Mouse (Mus musculus): ENCODE data around the gene Sptbn4. TPM values are rescaled to one million over a fixed set of nuclear protein-coding genes. Genes with fewer than 3 reads are reported as not detected.

Gene Sptbn4
- polyA plus RNA-seq, 1 experiment from 2014 or later = 0.44 TPM

DNA sequence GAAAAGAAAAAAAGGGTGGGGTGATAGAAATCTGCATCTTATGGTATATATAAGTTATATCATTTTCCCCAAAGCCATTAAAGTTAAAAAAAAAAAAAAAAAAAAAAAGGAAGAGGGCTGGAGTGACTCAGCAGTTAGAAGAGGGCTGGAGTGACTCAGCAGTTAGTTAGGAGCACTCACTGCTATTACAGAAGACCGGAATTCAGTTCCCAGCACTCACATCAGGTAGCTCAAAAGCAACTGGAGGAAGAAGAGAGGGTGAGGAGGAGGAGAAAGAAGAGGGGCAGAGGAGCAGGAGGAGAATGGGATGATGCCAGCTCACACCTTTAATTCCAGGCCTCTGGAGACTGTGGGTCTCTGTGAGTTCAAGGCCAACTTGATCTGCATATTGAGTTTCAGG lies 64.3 kb downstream of the Sptbn4 start:
- H3K4me3 ChIP-seq (ENCODE audit: low read length) = no peak overlapping the region

DNA sequence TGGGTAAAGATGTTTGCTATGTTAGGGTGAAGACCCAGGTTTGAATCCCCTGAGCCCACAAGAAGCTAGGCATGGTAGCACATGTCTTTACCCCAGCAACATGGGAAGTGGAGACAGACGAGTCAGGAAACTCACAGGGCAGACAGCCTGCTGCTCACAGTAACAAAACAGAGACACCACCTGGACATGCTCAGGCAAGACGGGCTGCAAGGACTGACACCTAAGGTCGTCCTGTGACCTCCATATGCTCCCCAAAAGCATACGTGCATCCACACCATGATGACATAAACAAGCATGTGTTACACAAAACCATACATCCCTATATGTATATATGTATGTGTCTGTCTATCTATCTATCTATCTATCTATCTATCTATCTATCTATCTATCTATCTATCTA lies 65.9 kb downstream of the Sptbn4 start:
- H3K36me3 ChIP-seq (ENCODE audit: control insufficient read depth, insufficient read depth, low read length) = no peaks in the 10 kb centered on the region
- no peak overlapping the region for H3K4me3 ChIP-seq (ENCODE audit: low read length)
- 45% methylated on average over 4 of the region's 4 CpGs for WGBS
- 0 out of 2 replicates have a peak, but pooled peaks cover under 1% of the 10 kb centered on the region for H3K27me3 ChIP-seq (replicated peaks; ENCODE audit: control insufficient read depth, insufficient read depth, low read length)
- H3K9ac ChIP-seq (ENCODE audit: low read depth, low read length) = no peak overlapping the region
- peaks cover under 1% of the 10 kb centered on the region; the same call in 1 of the 2 replicates for H3K9me3 ChIP-seq (ENCODE audit: control insufficient read depth, low read length)
- no peak for ATAC-seq
- no peak overlapping the region for H3K27ac ChIP-seq (ENCODE audit: low read length)
- H3K4me1 ChIP-seq (ENCODE audit: control insufficient read depth, insufficient read depth, low read length) = no peaks in the 10 kb centered on the region
- no peak overlapping the region for H3K4me2 ChIP-seq (ENCODE audit: low read depth, low read length)

More for the DNA sequence above, 64.3 kb downstream of the Sptbn4 start:
- no peaks in the 10 kb centered on the region for H3K27me3 ChIP-seq (replicated peaks; ENCODE audit: control insufficient read depth, insufficient read depth, low read length)
- ATAC-seq = no peak
- 88% methylated on average over 1 of the region's 1 CpGs for WGBS
- no peak overlapping the region for H3K4me2 ChIP-seq (ENCODE audit: low read depth, low read length)
- H3K4me1 ChIP-seq (ENCODE audit: control insufficient read depth, insufficient read depth, low read length) = no peaks in the 10 kb centered on the region
- H3K36me3 ChIP-seq (ENCODE audit: control insufficient read depth, insufficient read depth, low read length) = no peaks in the 10 kb centered on the region
- no peaks in the 10 kb centered on the region for H3K9me3 ChIP-seq (ENCODE audit: control insufficient read depth, low read length)
- H3K27ac ChIP-seq (ENCODE audit: low read length) = no peak overlapping the region
- H3K9ac ChIP-seq (ENCODE audit: low read depth, low read length) = no peak overlapping the region

DNA sequence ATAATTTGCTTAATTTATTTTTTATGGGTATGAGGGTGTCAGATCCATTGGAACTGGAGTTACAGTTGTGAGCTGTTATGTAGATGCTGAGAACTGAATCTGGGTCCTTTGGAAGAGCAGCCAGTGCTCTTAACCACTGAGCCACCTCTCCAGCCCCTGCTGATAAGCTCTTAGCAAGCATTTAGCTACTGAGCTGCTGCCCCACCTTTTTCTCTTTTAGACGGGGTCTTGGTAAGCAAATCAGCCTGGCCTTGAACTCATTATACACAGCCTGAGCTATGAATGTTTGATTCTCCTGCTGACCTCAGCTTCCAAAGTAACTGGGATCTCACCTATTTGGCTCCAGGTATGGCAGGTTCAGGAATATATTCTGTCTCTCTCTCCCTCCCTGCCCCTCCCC lies 66.5 kb downstream of the Sptbn4 start:
- Histone ChIP-seq H3K9ac (ENCODE audit: low read depth, low read length) (no peak overlapping the region), H3K4me3 (ENCODE audit: low read length) (no peak overlapping the region), H3K36me3 (ENCODE audit: control insufficient read depth, insufficient read depth, low read length) (no peaks in the 10 kb centered on the region), H3K27ac (ENCODE audit: low read length) (no peak overlapping the region), H3K9me3 (ENCODE audit: control insufficient read depth, low read length) (peaks cover 2% of the 10 kb centered on the region; the same call in 1 of the 2 replicates), H3K4me2 (ENCODE audit: low read depth, low read length) (no peak overlapping the region), H3K4me1 (ENCODE audit: control insufficient read depth, insufficient read depth, low read length) (no peaks in the 10 kb centered on the region), H3K27me3 (replicated peaks; ENCODE audit: control insufficient read depth, insufficient read depth, low read length) (peaks cover 5% of the 10 kb centered on the region; the same call in 1 of the 2 replicates)
- WGBS = 46% methylated on average over 1 of the region's 1 CpGs
- ATAC-seq = no peak

- Histone ChIP-seq H3K4me1 (ENCODE audit: control insufficient read depth, insufficient read depth, low read length) (no peaks in the 10 kb centered on the region), H3K27me3 (replicated peaks; ENCODE audit: control insufficient read depth, insufficient read depth, low read length) (peaks cover 13% of the 10 kb centered on the region; the same call in 1 of the 2 replicates), H3K4me2 (ENCODE audit: low read depth, low read length) (no peak overlapping the region), H3K4me3 (ENCODE audit: low read length) (no peak overlapping the region), H3K9ac (ENCODE audit: low read depth, low read length) (no peak overlapping the region), H3K27ac (ENCODE audit: low read length) (no peak overlapping the region), H3K36me3 (ENCODE audit: control insufficient read depth, insufficient read depth, low read length) (no peaks in the 10 kb centered on the region), H3K9me3 (ENCODE audit: control insufficient read depth, low read length) (peaks cover 2% of the 10 kb centered on the region; the same call in 1 of the 2 replicates)
- WGBS = 86% methylated on average over 6 of the region's 6 CpGs
- ATAC-seq = no peak
Observed at GRCm38 (mm10) chr7:27379836-27380235, 67.7 kb downstream of the Sptbn4 start.

DNA sequence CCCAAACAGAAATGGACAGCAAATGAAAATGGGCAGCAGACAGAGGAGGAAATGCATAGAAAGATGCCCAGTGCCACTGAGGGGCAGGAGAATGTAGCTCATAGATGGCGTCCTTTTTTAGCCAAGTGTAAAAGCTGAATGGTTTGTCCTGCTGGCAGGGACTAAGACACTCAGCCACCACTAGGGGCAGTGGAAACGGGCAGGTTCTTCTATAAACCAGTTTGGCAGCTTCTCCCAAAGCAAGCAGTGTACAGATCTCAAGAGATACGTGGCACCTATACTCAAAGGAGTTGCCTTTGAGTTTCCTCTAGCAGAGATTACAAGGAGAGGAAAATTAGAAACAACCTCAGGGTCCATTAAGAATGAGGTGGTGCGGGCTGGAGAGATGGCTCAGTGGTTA lies 69.1 kb downstream of the Sptbn4 start:
- Histone ChIP-seq H3K9ac (ENCODE audit: low read depth, low read length) (no peak overlapping the region), H3K36me3 (ENCODE audit: control insufficient read depth, insufficient read depth, low read length) (no peaks in the 10 kb centered on the region), H3K4me3 (ENCODE audit: low read length) (no peak overlapping the region), H3K27me3 (replicated peaks; ENCODE audit: control insufficient read depth, insufficient read depth, low read length) (peaks cover 23% of the 10 kb centered on the region), H3K4me1 (ENCODE audit: control insufficient read depth, insufficient read depth, low read length) (no peaks in the 10 kb centered on the region), H3K9me3 (ENCODE audit: control insufficient read depth, low read length) (peaks cover 2% of the 10 kb centered on the region; the same call in 1 of the 2 replicates), H3K4me2 (ENCODE audit: low read depth, low read length) (no peak overlapping the region), H3K27ac (ENCODE audit: low read length) (no peak overlapping the region)
- ATAC-seq = peak; percentile 66; the same call in 1 of the 2 replicates
- WGBS = 21% methylated on average over 4 of the region's 4 CpGs

- no peak overlapping the region for H3K9ac ChIP-seq (ENCODE audit: low read depth, low read length)
- 0 out of 2 replicates have a peak, but pooled peaks cover 5% of the 10 kb centered on the region for H3K4me1 ChIP-seq (ENCODE audit: control insufficient read depth, insufficient read depth, low read length)
- H3K9me3 ChIP-seq (ENCODE audit: control insufficient read depth, low read length) = peaks cover 2% of the 10 kb centered on the region; the same call in 1 of the 2 replicates
- H3K36me3 ChIP-seq (ENCODE audit: control insufficient read depth, insufficient read depth, low read length) = no peaks in the 10 kb centered on the region
- H3K4me2 ChIP-seq (ENCODE audit: low read depth, low read length) = no peak overlapping the region
- WGBS = 3% methylated on average over 22 of the region's 22 CpGs
- no peak overlapping the region for H3K27ac ChIP-seq (ENCODE audit: low read length)
- H3K27me3 ChIP-seq (replicated peaks; ENCODE audit: control insufficient read depth, insufficient read depth, low read length) = peaks cover 52% of the 10 kb centered on the region
- H3K4me3 ChIP-seq (ENCODE audit: low read length) = no peak overlapping the region
- ATAC-seq = no peak
Observed at GRCm38 (mm10) chr7:27375274-27375673, 72.2 kb downstream of the Sptbn4 start.

DNA sequence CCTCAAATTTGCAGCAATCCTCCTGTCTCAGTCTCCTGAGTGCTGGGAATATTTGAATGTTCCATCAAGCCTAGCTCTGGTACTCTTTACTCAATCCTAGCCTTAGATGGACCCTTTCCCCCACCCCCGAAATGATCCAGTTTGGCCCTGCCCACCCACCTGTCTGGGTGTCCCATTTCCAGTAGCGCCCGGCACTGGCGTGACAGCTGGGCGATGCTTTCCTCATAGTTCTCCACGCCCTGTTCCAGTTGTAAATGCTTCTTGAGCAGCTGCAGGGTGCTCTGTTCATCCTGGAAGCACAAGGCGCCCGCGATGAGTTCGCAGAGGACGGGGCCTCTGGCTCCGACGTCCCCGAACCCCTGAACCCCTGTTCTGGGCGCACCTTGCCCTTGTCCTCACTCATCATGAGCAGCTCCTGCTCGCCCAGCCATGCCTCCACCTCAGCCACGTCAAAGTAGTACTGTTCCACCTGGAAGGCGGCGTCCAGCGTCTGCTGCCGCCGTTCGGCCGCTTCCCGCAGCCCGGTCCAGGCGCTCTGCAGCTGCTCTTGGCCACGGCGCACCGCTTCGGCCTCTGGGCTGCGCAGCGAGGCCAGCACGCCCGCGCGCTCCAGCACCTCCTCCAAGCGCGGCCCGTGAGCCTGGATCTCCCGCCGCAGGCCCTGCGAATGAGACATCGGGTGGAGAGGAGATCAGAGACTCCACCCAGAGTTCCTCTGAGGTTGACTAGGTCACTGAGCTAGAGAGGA lies 75.6 kb downstream of the Sptbn4 start:
- WGBS = 7% methylated on average over 44 of the region's 44 CpGs

GRCm38 (mm10) chr7:27369111-27369510 lies 78.4 kb downstream of the Sptbn4 start:
- peaks cover 92% of the 10 kb centered on the region for H3K27me3 ChIP-seq (replicated peaks; ENCODE audit: control insufficient read depth, insufficient read depth, low read length)
- H3K27ac ChIP-seq (ENCODE audit: low read length) = no peak overlapping the region
- H3K4me1 ChIP-seq (ENCODE audit: control insufficient read depth, insufficient read depth, low read length) = peaks cover 10% of the 10 kb centered on the region
- H3K4me3 ChIP-seq (ENCODE audit: low read length) = no peak overlapping the region
- no peaks in the 10 kb centered on the region for H3K36me3 ChIP-seq (ENCODE audit: control insufficient read depth, insufficient read depth, low read length)
- H3K9me3 ChIP-seq (ENCODE audit: control insufficient read depth, low read length) = peaks cover 4% of the 10 kb centered on the region
- no peak overlapping the region for H3K9ac ChIP-seq (ENCODE audit: low read depth, low read length)
- no peak for ATAC-seq
- WGBS = 83% methylated on average over 19 of the region's 19 CpGs
- no peak overlapping the region for H3K4me2 ChIP-seq (ENCODE audit: low read depth, low read length)

More for the DNA sequence above, 75.6 kb downstream of the Sptbn4 start:
- Histone ChIP-seq H3K4me3 (ENCODE audit: low read length) (peak overlapping the region; percentile 31), H3K4me1 (ENCODE audit: control insufficient read depth, insufficient read depth, low read length) (peaks cover 10% of the 10 kb centered on the region), H3K27ac (ENCODE audit: low read length) (no peak overlapping the region), H3K9me3 (ENCODE audit: control insufficient read depth, low read length) (peaks cover 7% of the 10 kb centered on the region), H3K9ac (ENCODE audit: low read depth, low read length) (0 out of 2 replicates have a peak overlapping the region, but pooled peaks have one; percentile 44), H3K36me3 (ENCODE audit: control insufficient read depth, insufficient read depth, low read length) (no peaks in the 10 kb centered on the region), H3K4me2 (ENCODE audit: low read depth, low read length) (peak overlapping the region; percentile 43), H3K27me3 (replicated peaks; ENCODE audit: control insufficient read depth, insufficient read depth, low read length) (peaks cover 82% of the 10 kb centered on the region)
- ATAC-seq = no peak

DNA sequence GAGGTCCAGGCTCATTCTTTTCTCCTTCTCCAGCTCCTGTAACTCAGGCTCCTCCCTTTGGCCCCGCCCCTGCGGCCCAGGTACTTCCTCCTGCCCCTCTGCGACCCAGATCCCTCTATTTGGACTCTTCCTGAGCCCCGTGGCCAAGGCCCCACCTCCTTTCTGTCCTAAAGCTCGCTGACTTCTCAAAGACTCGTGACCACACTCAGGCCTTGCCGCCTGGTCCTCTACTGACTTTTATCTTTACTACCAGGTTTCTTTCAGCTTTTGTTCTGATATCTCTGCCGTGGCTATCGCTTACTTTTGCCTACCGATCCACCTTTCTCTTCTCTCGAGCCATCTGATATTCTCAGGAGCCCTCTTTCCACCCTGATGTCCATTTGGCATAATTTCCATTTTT lies 79.5 kb downstream of the Sptbn4 start:
- H3K4me3 ChIP-seq (ENCODE audit: low read length) = peak overlapping the region; percentile 24
- peaks cover 14% of the 10 kb centered on the region for H3K4me1 ChIP-seq (ENCODE audit: control insufficient read depth, insufficient read depth, low read length)
- no peak overlapping the region for H3K27ac ChIP-seq (ENCODE audit: low read length)
- 0 out of 2 replicates have a peak, but pooled peaks have one; percentile 20 for ATAC-seq
- no peak overlapping the region for H3K9ac ChIP-seq (ENCODE audit: low read depth, low read length)
- WGBS = 14% methylated on average over 11 of the region's 11 CpGs
- peak overlapping the region; percentile 35 for H3K4me2 ChIP-seq (ENCODE audit: low read depth, low read length)
- H3K36me3 ChIP-seq (ENCODE audit: control insufficient read depth, insufficient read depth, low read length) = no peaks in the 10 kb centered on the region
- peaks cover 91% of the 10 kb centered on the region for H3K27me3 ChIP-seq (replicated peaks; ENCODE audit: control insufficient read depth, insufficient read depth, low read length)
- H3K9me3 ChIP-seq (ENCODE audit: control insufficient read depth, low read length) = peaks cover 4% of the 10 kb centered on the region

Measured in intestine, embryonic 16.5 days (tissue).